Mouse (Mus musculus): ENCODE results near the gene Zmiz1.

DNA sequence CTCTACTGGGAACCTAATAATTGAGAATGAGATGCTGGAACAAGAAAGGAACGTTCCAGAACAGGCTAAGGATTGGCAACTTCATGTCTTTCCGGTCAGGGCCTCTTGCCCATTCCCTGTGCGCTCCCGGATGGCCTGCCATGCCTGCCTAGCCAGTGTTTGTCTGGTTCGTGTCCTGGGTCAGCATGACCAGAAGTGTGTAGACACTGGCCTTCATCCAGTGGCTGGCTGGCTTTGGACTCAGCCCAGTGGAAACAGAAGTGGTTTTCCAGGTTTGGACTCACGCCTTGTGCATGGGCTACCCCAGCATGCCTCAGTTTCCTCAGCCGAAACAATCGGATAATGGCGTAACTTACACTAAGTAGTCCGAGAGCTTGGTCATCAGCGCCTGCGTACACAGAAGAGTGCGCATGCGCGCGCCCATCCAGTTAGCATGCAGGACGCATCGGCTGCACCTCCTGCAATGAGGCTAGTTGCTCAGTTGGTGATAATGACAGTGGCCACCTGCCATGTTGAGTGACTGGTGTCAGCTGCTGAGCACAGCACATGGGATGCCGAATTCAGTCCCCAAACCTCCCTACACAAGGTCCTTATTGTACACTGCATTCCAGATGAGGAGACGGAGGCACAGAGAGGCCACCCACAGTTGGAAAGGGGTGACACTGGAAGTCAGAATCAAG is 50.6 kb downstream of the Zmiz1 start:
- TF ChIP-seq GATA1 (IDR thresholded peaks at IDR 0.05; ENCODE audit: borderline replicate concordance, low read length): no peak
- TF ChIP-seq FLI1 (IDR thresholded peaks at IDR 0.05; ENCODE audit: low read length): no peak
